Mouse (Mus musculus) hindbrain, embryonic 14.5 days (tissue): Measurements from ENCODE around the gene Olfr608. TPM values are rescaled to one million over a fixed set of nuclear protein-coding genes. Genes with fewer than 3 reads are reported as not detected.
"Not testable (repeated sequence)": the region's sequence is repeated elsewhere in the genome, so short reads cannot be mapped to it uniquely, and the experiment has no call there.

ENCODE experiments used
- ATAC-seq: fragments of 200-750 bp; cut with Nextera tagmentation; 2 replicates; pipeline ENCODE4 v1.8.0; 2017; ENCODE audit warnings: moderate number of reproducible peaks, mild to moderate bottlenecking, moderate TSS enrichment, moderate library complexity; ENCODE audit not compliant: low FRiP score
- DNase-seq: peaks from one replicate; pipeline ENCODE4 v3.0.0-alpha.2; 2015; ENCODE audit warnings: low spot score
- H3K27ac ChIP-seq: fragments of 300-500 bp; sonication (generic); 2 replicates; pipeline ENCODE4 v1.5.1; 2014; ENCODE audit warnings: mild to moderate bottlenecking, moderate library complexity
- H3K27me3 ChIP-seq: fragments of 300-500 bp; sonication (generic); 2 replicates; pipeline ENCODE4 v1.6.1; 2014; ENCODE audit warnings: mild to moderate bottlenecking, low read length, mixed read lengths; ENCODE audit not compliant: control insufficient read depth, insufficient read depth
- H3K36me3 ChIP-seq: fragments of 300-500 bp; sonication (generic); replicated peaks from 2 replicates; pipeline ENCODE4 v1.6.1; 2014; ENCODE audit not compliant: control insufficient read depth, insufficient read depth
- H3K4me1 ChIP-seq: fragments of 300-500 bp; sonication (generic); replicated peaks from 2 replicates; pipeline ENCODE4 v1.6.1; 2014; ENCODE audit warnings: antibody characterized with exemption, low read length, mixed read lengths; ENCODE audit not compliant: control insufficient read depth, insufficient read depth
- H3K4me2 ChIP-seq: fragments of 300-500 bp; sonication (generic); replicated peaks from 2 replicates; pipeline ENCODE4 v1.6.1; 2014; ENCODE audit warnings: mild to moderate bottlenecking, moderate library complexity
- H3K4me3 ChIP-seq: fragments of 300-500 bp; sonication (generic); replicated peaks from 2 replicates; pipeline ENCODE4 v1.5.1; 2014; ENCODE audit warnings: mild to moderate bottlenecking, low read length
- H3K9ac ChIP-seq: fragments of 300-500 bp; sonication (generic); 2 replicates; pipeline ENCODE4 v1.6.1; 2014
- H3K9me3 ChIP-seq: fragments of 300-500 bp; sonication (generic); 2 replicates; pipeline ENCODE4 v1.6.1; 2016; ENCODE audit warnings: low read length; ENCODE audit not compliant: control insufficient read depth
- WGBS: fragments of 180-500 bp; shearing (Covaris S2); extraction: QIAGEN DNeasy Blood & Tissue Kit; methylation state at CpG from one replicate; pipeline ENCODE4 v1.1.7; 2014; 5-methylcytosine and 5-hydroxymethylcytosine counted together
- polyA plus RNA-seq: library from polyadenylated mRNA; unstranded; fragments of >200 nt; fragmentation: Nextera tagmentation; extraction: Ambion mirVana; gene quantifications from 2 replicates; pipeline ENCODE4 v1.2.1, GENCODE M21; 2014

Gene Olfr608
- not detected in 2 replicates for polyA plus RNA-seq

DNA sequence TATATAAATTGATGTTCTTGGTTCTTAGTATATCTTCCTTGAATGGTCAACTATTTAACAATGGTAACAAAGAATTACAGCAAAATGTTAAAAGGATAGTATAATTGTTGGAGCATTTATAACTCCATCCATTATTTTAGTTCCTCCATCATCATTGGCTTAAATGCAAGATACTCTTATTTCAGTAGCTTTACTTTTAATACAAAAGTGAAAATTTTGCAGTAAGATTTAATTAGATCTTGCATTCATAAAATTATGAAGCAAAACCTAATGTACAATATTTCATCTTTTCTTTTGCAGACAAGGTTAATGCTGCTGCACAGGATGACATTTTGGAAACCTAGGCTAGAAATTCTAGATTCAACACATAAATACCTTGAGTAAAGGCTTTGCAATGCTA, at the start of gene Olfr608:
Gene Olfr608 (plus strand): TSS at position 301 of the 400 bp plus-strand sequence.
- Histone ChIP-seq H3K4me3 (no peak within 1 kb of the TSS), H3K27ac (no peak within 1 kb of the TSS), H3K4me1 (no peaks in the 10 kb centered on the region), H3K9me3 (no peaks in the 10 kb centered on the region), H3K9ac (no peak within 1 kb of the TSS), H3K27me3 (no peaks in the 10 kb centered on the region), H3K4me2 (no peak within 1 kb of the TSS), H3K36me3 (no peaks in the 10 kb centered on the region)
- ATAC-seq: no peak
- no peak for DNase-seq

DNA sequence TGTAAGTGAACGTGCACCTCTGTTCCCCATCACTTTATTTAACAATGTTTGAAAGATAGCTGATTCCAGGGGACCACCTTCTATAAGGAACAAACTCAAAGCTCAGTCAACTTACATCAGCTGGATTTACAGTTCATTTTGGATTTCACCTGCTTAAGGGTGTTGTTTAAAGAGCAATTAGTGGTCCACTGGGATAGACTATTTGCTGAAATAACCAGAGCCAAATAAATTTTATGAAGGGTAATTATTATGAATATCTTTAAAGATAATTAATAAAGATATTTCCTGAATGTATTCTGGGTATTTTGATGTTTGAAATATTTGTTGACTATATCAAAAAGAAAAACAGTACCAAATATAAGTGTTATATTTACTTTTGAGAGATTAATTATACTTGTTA, 24.3 kb upstream of the Olfr608 start, which contains the start of gene Olfr605:
Gene Olfr605 (minus strand): TSS at position 101 of the 400 bp plus-strand sequence.
- Histone ChIP-seq H3K9me3 (no peaks in the 10 kb centered on the region), H3K9ac (no peak within 1 kb of the TSS), H3K4me3 (no peak within 1 kb of the TSS), H3K27ac (no peak within 1 kb of the TSS), H3K27me3 (no peaks in the 10 kb centered on the region), H3K4me2 (no peak within 1 kb of the TSS), H3K4me1 (no peaks in the 10 kb centered on the region), H3K36me3 (no peaks in the 10 kb centered on the region)
- ATAC-seq (no peak), DNase-seq (no peak)
- WGBS: 84% methylated on average over 1 of the region's 1 CpGs

DNA sequence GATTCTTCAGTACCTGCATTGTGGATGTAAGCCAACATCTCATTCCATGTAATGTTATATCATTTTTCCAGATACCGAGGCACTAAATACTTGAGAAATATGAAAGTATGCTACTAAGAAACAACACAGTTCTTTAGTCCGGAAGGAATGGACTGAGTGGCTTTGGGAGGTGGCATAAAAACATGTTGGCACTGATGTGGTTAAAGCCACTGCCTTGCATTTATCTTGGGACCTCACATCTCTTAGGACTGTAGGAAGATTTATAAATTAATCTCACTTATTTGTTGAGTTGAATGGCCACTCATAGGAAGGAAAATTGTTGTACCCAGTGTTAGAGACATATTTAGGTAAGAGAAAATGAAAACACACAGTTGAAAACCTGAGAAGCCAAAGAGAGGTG, 20.9 kb upstream of the Olfr608 start, which contains the start of gene Olfr606:
Gene Olfr606 (plus strand): TSS at position 301 of the 400 bp plus-strand sequence.
- H3K4me3 ChIP-seq: no peak within 1 kb of the TSS
- H3K4me2 ChIP-seq: no peak within 1 kb of the TSS
- WGBS: 93% methylated on average over 2 of the region's 2 CpGs

DNA sequence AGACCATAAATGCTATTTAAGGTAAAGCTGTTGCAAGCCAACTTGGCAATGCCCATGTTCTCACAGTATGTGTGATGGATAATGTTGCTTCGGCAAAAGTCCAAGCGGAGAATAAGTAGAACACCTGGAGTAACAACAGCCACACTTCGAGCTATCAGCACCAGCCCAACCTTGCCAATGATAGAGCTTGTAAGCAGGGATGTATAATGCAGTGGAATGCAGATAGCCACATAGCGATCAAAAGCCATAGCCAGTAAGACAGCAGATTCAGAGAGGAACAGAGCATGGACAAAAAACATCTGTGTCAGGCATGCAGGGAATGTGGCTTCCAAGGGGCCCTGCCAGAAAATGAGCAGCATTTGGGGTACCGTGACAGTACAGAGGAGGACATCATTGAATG, 9.1 kb upstream of the Olfr608 start:
- no peaks in the 10 kb centered on the region for H3K4me1 ChIP-seq
- WGBS: 91% methylated on average over 5 of the region's 5 CpGs
- H3K9me3 ChIP-seq: no peaks in the 10 kb centered on the region
- no peak for DNase-seq
- no peaks in the 10 kb centered on the region for H3K36me3 ChIP-seq
- no peak for ATAC-seq
- H3K4me3 ChIP-seq: no peak overlapping the region
- H3K4me2 ChIP-seq: no peak overlapping the region
- no peaks in the 10 kb centered on the region for H3K27me3 ChIP-seq
- H3K27ac ChIP-seq: no peak overlapping the region
- H3K9ac ChIP-seq: no peak overlapping the region

More for the DNA sequence above, 20.9 kb upstream of the Olfr608 start, which contains the start of gene Olfr606:
- no peaks in the 10 kb centered on the region for H3K36me3 ChIP-seq
- no peaks in the 10 kb centered on the region for H3K9me3 ChIP-seq
- no peaks in the 10 kb centered on the region for H3K27me3 ChIP-seq
- DNase-seq: no peak
- H3K9ac ChIP-seq: no peak within 1 kb of the TSS
- no peak for ATAC-seq
- no peaks in the 10 kb centered on the region for H3K4me1 ChIP-seq
- no peak within 1 kb of the TSS for H3K27ac ChIP-seq

DNA sequence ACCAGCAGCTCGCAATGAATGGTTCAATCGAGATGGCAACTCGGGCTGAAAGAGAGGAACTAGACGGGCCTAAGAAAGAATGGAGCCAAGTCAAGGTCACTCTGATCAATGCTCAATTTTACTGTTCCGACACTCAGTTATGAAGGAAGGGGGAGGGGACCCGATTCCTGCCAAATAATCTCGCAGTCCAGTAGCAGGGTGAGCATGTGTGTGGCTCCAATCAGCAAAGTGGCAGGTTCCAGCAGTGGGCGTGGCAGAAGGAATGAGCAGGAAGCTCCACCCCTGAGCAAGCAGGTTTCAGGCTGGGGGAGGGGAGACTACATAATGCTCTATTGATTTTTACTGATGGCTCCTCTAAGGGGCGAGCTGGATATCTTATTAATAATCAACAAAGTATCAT, 7.4 kb downstream of the Olfr608 start:
- not testable (repeated sequence) for H3K4me3 ChIP-seq, H3K4me1 ChIP-seq, H3K27ac ChIP-seq, H3K4me2 ChIP-seq, ATAC-seq, DNase-seq, H3K9me3 ChIP-seq, H3K9ac ChIP-seq, H3K36me3 ChIP-seq, H3K27me3 ChIP-seq
- WGBS: 82% methylated on average over 9 of the region's 9 CpGs

DNA sequence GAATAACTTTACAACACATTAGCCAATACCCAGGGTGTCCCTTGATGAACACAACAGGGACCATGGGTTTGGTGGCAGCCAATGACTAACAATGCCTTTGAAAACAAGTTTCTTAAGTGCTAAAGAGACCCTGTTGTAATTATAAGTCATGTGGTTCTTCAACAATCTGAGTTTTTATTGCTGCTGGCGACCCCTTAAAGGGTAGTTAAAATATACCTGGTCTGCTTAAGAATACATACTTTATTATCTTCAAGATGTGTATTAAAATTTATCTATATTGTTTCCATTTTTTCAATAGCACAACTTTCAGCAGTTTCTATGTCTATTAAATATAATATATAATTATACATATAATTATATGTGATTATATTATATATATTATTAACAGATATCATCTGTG, 28.3 kb downstream of the Olfr608 start, which contains the start of gene Olfr609:
Gene Olfr609 (minus strand): TSS at position 101 of the 400 bp plus-strand sequence.
- WGBS: 69% methylated on average over 1 of the region's 1 CpGs
- DNase-seq: no peak
- Histone ChIP-seq H3K27me3 (no peaks in the 10 kb centered on the region), H3K4me2 (no peak within 1 kb of the TSS), H3K27ac (no peak within 1 kb of the TSS), H3K36me3 (no peaks in the 10 kb centered on the region), H3K4me1 (no peaks in the 10 kb centered on the region), H3K9ac (no peak within 1 kb of the TSS), H3K4me3 (no peak within 1 kb of the TSS), H3K9me3 (no peaks in the 10 kb centered on the region)
- no peak for ATAC-seq

DNA sequence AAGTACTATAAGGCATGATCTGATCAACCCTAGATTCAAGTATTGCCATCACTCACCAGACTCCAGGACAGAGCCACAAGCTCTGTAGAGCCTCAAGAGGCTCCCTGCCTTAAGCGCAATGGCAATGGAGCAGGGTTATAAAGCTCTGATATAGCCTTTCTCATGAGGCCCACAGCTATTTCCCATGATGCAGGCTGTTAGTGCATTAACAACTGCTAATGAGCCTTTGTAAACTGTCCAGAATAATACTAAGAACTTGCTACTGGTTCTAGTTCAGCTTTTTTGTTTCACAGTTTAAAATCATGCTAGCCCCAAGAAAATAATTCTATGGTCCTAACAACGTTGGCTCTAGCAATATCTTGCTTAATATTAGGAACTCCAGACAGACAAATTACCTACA, 42.3 kb downstream of the Olfr608 start, which contains the start of gene Olfr610:
Gene Olfr610 (minus strand): TSS at position 101 of the 400 bp plus-strand sequence.
- 90% methylated on average over 2 of the region's 2 CpGs for WGBS
- no peaks in the 10 kb centered on the region for H3K4me1 ChIP-seq
- H3K4me2 ChIP-seq: no peak within 1 kb of the TSS

DNA sequence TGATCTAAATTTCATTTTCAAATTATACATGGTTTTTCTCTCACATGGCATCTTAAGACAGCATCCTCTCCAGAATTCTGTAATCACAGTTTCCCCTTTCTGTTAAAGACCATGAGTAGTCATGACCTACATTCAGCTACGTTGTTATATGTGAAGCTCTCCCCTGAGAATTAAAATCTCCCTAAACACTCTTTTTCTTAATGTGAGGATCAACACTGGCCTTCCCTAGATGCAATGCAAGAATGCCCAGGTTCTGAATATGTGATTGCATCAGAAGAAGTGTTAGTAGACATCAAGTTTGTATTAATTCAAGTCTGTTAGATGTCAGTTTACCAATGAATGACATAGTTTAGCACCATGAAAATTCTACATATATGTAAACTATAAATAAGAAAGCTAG, 51.1 kb downstream of the Olfr608 start, which contains the start of gene Olfr611:
Gene Olfr611 (minus strand): TSS at position 101 of the 400 bp plus-strand sequence.
- not testable (repeated sequence) for H3K27me3 ChIP-seq, H3K4me3 ChIP-seq, DNase-seq, H3K36me3 ChIP-seq, ATAC-seq, H3K27ac ChIP-seq, H3K9me3 ChIP-seq, H3K9ac ChIP-seq, H3K4me2 ChIP-seq, H3K4me1 ChIP-seq
- 63% methylated on average over 1 of the region's 1 CpGs for WGBS

More for the DNA sequence above, 42.3 kb downstream of the Olfr608 start, which contains the start of gene Olfr610:
- no peak within 1 kb of the TSS for H3K27ac ChIP-seq
- DNase-seq: no peak
- no peak within 1 kb of the TSS for H3K9ac ChIP-seq
- H3K9me3 ChIP-seq: no peaks in the 10 kb centered on the region
- H3K36me3 ChIP-seq: no peaks in the 10 kb centered on the region
- ATAC-seq: no peak
- H3K27me3 ChIP-seq: no peaks in the 10 kb centered on the region
- no peak within 1 kb of the TSS for H3K4me3 ChIP-seq
